Comparison of ENCODE assay signal across 27 mouse cellular contexts in the genomic region with DNA sequence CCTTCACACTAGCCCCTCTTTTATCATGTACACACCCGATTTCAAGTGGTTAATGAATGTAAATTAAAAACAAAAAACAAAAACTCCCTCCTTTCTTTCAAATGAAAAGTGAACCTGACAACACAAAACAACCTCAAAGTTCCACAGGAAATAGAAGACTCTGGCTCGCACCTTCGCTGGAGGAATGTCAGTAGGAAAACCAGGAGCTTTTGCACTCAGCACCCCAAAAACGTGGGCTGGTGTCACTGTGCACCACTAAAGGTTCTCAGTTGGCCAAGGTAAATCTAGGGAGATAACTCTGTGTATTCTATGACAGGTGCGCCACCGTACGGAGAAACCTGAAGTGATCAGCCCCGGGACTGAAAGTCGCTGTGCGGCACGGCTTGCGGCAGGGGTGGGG.
DNase-seq lines count a peak whose midpoint lies in the region; TF ChIP-seq lines count a peak whose summit lies in the region.
"Had no signal": no experiment of that assay in that cellular context is flagged by ENCODE, and none has a peak within 500 bp of the region (broad histone marks: within the 10 kb centered on the region; RNA-seq: fewer than 3 reads in every experiment).

No protein-coding gene starts in this region.

- TF ChIP-seq POLR2A in small intestine, adult 2 months (IDR thresholded peaks at IDR 0.05; ENCODE audit: low read depth, low read length), result no peak

- H3K27ac ChIP-seq in small intestine, adult 2 months (ENCODE audit: insufficient read depth, low read depth, low read length), result no peak overlapping the region
- H3K27ac ChIP-seq: embryonic facial prominence, embryonic 13.5 days; forebrain, embryonic 10.5 days; forebrain, embryonic 15.5 days; hindbrain, embryonic 10.5 days; hindbrain, embryonic 15.5 days; limb, embryonic 10.5 days; limb, embryonic 15.5 days; midbrain, embryonic 10.5 days; midbrain, embryonic 15.5 days; neural tube, embryonic 15.5 days had no signal

- 0 out of 2 replicates have a peak, but pooled peaks have one; percentile 15 for TF ChIP-seq CTCF in small intestine, adult 2 months (IDR thresholded peaks at IDR 0.05; ENCODE audit: extremely low read depth, insufficient read length, insufficient replicate concordance, low read depth, low read length)

- no peaks in the 10 kb centered on the region for H3K4me1 ChIP-seq in small intestine, adult 2 months (ENCODE audit: control insufficient read depth, insufficient read depth, insufficient read length, low read length)
- H3K4me1 ChIP-seq: embryonic facial prominence, embryonic 13.5 days; forebrain, embryonic 10.5 days; forebrain, embryonic 15.5 days; hindbrain, embryonic 15.5 days; limb, embryonic 10.5 days; limb, embryonic 15.5 days; midbrain, embryonic 15.5 days; neural tube, embryonic 15.5 days had no signal

- peak; percentile 5 for DNase-seq in heart, postnatal 4 days
- no peak for DNase-seq in heart, adult 11 months
- peak; percentile 5 for DNase-seq in lung, postnatal 36 days
- no peak for DNase-seq in lung, postnatal 4 days
- DNase-seq in kidney, postnatal 10 days, result no peak
- no peak for DNase-seq in urinary bladder, postnatal 14 days (ENCODE audit: low spot score)
- DNase-seq: adrenal gland, postnatal 36 days; cerebellum, adult 18-20 months; gastrocnemius, postnatal 25 days; heart, adult 18-20 months; kidney, adult 2 months; layer of hippocampus, postnatal 36 days; lung, adult 2 months; lung, postnatal 10 days; right cerebral cortex, postnatal 25 days; thymus, postnatal 14 days had no signal

- no peaks in the 10 kb centered on the region for H3K27me3 ChIP-seq in small intestine, adult 2 months (ENCODE audit: control insufficient read depth, insufficient read depth, low read length)
- H3K27me3 ChIP-seq: embryonic facial prominence, embryonic 13.5 days; forebrain, embryonic 15.5 days; hindbrain, embryonic 15.5 days; limb, embryonic 15.5 days; midbrain, embryonic 15.5 days; neural tube, embryonic 15.5 days had no signal

- no peaks in the 10 kb centered on the region for H3K36me3 ChIP-seq in small intestine, adult 2 months (ENCODE audit: control insufficient read depth, insufficient read depth, low read length)
- H3K36me3 ChIP-seq: embryonic facial prominence, embryonic 13.5 days; forebrain, embryonic 15.5 days; hindbrain, embryonic 10.5 days; limb, embryonic 10.5 days; limb, embryonic 15.5 days; midbrain, embryonic 10.5 days had no signal

- H3K4me3 ChIP-seq in small intestine, adult 2 months (ENCODE audit: low read depth, low read length), result no peak overlapping the region
- H3K4me3 ChIP-seq: embryonic facial prominence, embryonic 13.5 days; forebrain, embryonic 10.5 days; forebrain, embryonic 15.5 days; hindbrain, embryonic 10.5 days; hindbrain, embryonic 15.5 days; limb, embryonic 10.5 days; limb, embryonic 15.5 days; midbrain, embryonic 10.5 days; midbrain, embryonic 15.5 days; neural tube, embryonic 15.5 days had no signal

- 77% methylated on average over 12 of the region's 12 CpGs for WGBS in small intestine, adult 2 months

Comparison
In these comparisons a context has a peak if more than half of its experiments do, and no peak if none do; other contexts are left out.
1. DNase-seq: peak in heart, postnatal 4 days (single experiment) and lung, postnatal 36 days (single experiment); none in heart, adult 11 months (single experiment), lung, postnatal 4 days (0 of 2), kidney, postnatal 10 days (single experiment) and urinary bladder, postnatal 14 days (single experiment).